Mouse (Mus musculus) heart, postnatal 36 days (tissue): ENCODE results near the gene Atg16l1. TPM values are rescaled to one million over a fixed set of nuclear protein-coding genes. Genes with fewer than 3 reads are reported as not detected.

Source experiments
- DNase-seq, 2 experiments: peaks; one replicate each; pipeline ENCODE4 v3.0.0; 2021 to 2022
- intact Hi-C: fragments of 180-260 bp; cut with DNase I; formaldehyde crosslinking; loops from one replicate; pipeline ENCODE4 v1.15.1; 2025
- total RNA-seq, 2 experiments: library from RNA; stranded (reverse); gene quantifications; 2 replicates each; pipeline ENCODE4 v1.2.3; 2021

Gene Atg16l1
- total RNA-seq, 2 experiments from 2014 or later = 27.4 to 29.7 TPM

- peak; percentile 49 to 52 for DNase-seq
- intact Hi-C loops = no loop called here
These were observed 72.5 kb downstream of the Atg16l1 start for GRCm38 (mm10) chr1:87828185-87828584.

GRCm38 (mm10) chr1:87828926-87829580 is 73.4 kb downstream of the Atg16l1 start:
- no peak for DNase-seq

GRCm38 (mm10) chr1:87829621-87830211 is 74.0 kb downstream of the Atg16l1 start:
- intact Hi-C loops = loop anchor here (2.0 kb wide), 1 partner anchor 15 kb away; no protein-coding TSS in a partner anchor
- no peak for DNase-seq

More at GRCm38 (mm10) chr1:87828926-87829580, 73.4 kb downstream of the Atg16l1 start:
- intact Hi-C loops = no loop called here

- intact Hi-C loops = no loop called here
- DNase-seq = no peak
These were observed 80.8 kb downstream of the Atg16l1 start for GRCm38 (mm10) chr1:87836453-87836852.

GRCm38 (mm10) chr1:87837018-87837417 is 81.3 kb downstream of the Atg16l1 start:
- intact Hi-C loops = no loop called here
- DNase-seq = no peak

GRCm38 (mm10) chr1:87840411-87841208 is 84.9 kb downstream of the Atg16l1 start:
- no peak for DNase-seq
- intact Hi-C loops = no loop called here

Other genes starting within 250 kb of the Atg16l1 start
- not detected for gene Neu2, start 246.0 kb upstream of the Atg16l1 start, total RNA-seq
- gene Ngef, start 182.0 kb upstream of the Atg16l1 start, total RNA-seq = under 1 TPM; 0.14 to 0.22 TPM
- 10 to 100 TPM in 1 of 2 experiments, 1 to 10 TPM in 1; 9.0 to 21.8 TPM for gene Inpp5d, start 135.6 kb upstream of the Atg16l1 start, total RNA-seq
- under 1 TPM; 0.19 to 0.44 TPM for gene Sag, start 47.8 kb downstream of the Atg16l1 start, total RNA-seq
- 10 to 100 TPM; 51.1 to 56.3 TPM for gene Dgkd, start 97.4 kb downstream of the Atg16l1 start, total RNA-seq